Mouse (Mus musculus) activated CD4-positive, CD25-positive, alpha-beta regulatory T cell (primary cell): Measurements from ENCODE around the gene Olfr410. TPM values are rescaled to one million over a fixed set of nuclear protein-coding genes. Genes with fewer than 3 reads are reported as not detected.

Experiments used
- polyA plus RNA-seq, 2 experiments: library from polyadenylated mRNA; unstranded; fragments of 100-300 nt; shearing (Covaris generic); gene quantifications; one replicate each; pipeline ENCODE4 v1.2.1; 2017

Gene Olfr410
- polyA plus RNA-seq: not detected

GRCm38 (mm10) chr11:74337931-74338330, at the start of gene Olfr410:
TSS of gene Olfr410 (minus strand) at chr11:74338031.

GRCm38 (mm10) chr11:74361769-74362168, 23.9 kb upstream of the Olfr410 start, which contains the start of gene Olfr412:
TSS of gene Olfr412 (plus strand) at chr11:74362069.

GRCm38 (mm10) chr11:74352550-74352949, 14.7 kb upstream of the Olfr410 start, which contains the start of gene Olfr411:
TSS of gene Olfr411 (minus strand) at chr11:74352650.

GRCm38 (mm10) chr11:74283436-74283835, 54.4 kb downstream of the Olfr410 start, which contains the start of gene Olfr59:
TSS of gene Olfr59 (plus strand) at chr11:74283736.

Other genes with a start within 250 kb of the Olfr410 start
- gene Olfr401, start 224.3 kb downstream of the Olfr410 start, polyA plus RNA-seq: not detected
- gene Olfr402, start 184.5 kb downstream of the Olfr410 start, polyA plus RNA-seq: not detected
- gene Olfr403, start 151.8 kb downstream of the Olfr410 start, polyA plus RNA-seq: under 1 TPM in 1 of 2 experiments, not detected in 1; 0.10 TPM
- gene Olfr43, start 126.7 kb downstream of the Olfr410 start, polyA plus RNA-seq: under 1 TPM; 0.13 to 0.49 TPM
- not detected for gene Olfr406, start 78.2 kb downstream of the Olfr410 start, polyA plus RNA-seq
- gene Olfr59, start 54.3 kb downstream of the Olfr410 start, polyA plus RNA-seq: not detected
- under 1 TPM in 1 of 2 experiments, not detected in 1; 0.44 TPM for gene Olfr411, start 14.6 kb upstream of the Olfr410 start, polyA plus RNA-seq
- gene Olfr412, start 24.0 kb upstream of the Olfr410 start, polyA plus RNA-seq: not detected